Mouse (Mus musculus): ENCODE measurements at regions not wholly inside any gene's neighbourhood (a gene's known extent, or its start where the extent isn't known, plus 50 kb on each side); places are given as distances from the start of the nearest gene placed in this dataset.

- DNase-seq (ENCODE audit: low spot score in 2 of 2) = peak; percentile 29 to 82
These were observed 119.8 kb downstream of the Gm9195 start for GRCm38 (mm10) chr14:72371702-72372277.

- no peak for DNase-seq (ENCODE audit: low spot score in 2 of 2)
These were observed 130.7 kb downstream of the Gm9195 start for GRCm38 (mm10) chr14:72360829-72361520.

GRCm38 (mm10) chr14:72360181-72360580 is 131.5 kb downstream of the Gm9195 start:
- DNase-seq (ENCODE audit: low spot score in 2 of 2) = no peak

GRCm38 (mm10) chr14:72357915-72358314 is 133.7 kb downstream of the Gm9195 start:
- no peak for DNase-seq (ENCODE audit: low spot score in 2 of 2)

- DNase-seq (ENCODE audit: low spot score in 2 of 2) = no peak
These were observed 149.5 kb downstream of the Gm9195 start for GRCm38 (mm10) chr14:72342181-72342580.

GRCm38 (mm10) chr14:72341590-72342154 is 150.0 kb downstream of the Gm9195 start:
- no peak for DNase-seq (ENCODE audit: low spot score in 2 of 2)

- no peak for DNase-seq (ENCODE audit: low spot score in 2 of 2)
These were observed 153.6 kb downstream of the Gm9195 start for GRCm38 (mm10) chr14:72338046-72338445.

- no peak for DNase-seq (ENCODE audit: low spot score in 2 of 2)
These were observed 187.8 kb downstream of the Gm9195 start for GRCm38 (mm10) chr14:72303856-72304255.

- no peak for DNase-seq (ENCODE audit: low spot score in 2 of 2)
These were observed 191.6 kb downstream of the Gm9195 start for GRCm38 (mm10) chr14:72300026-72300425.

GRCm38 (mm10) chr14:72294631-72295030 is 197.0 kb downstream of the Gm9195 start:
- DNase-seq (ENCODE audit: low spot score in 2 of 2) = no peak

GRCm38 (mm10) chr14:72293677-72294387 is 197.8 kb downstream of the Gm9195 start:
- peak in 1 of 2 experiments; percentile 12 for DNase-seq (ENCODE audit: low spot score in 2 of 2)

- DNase-seq (ENCODE audit: low spot score in 2 of 2) = no peak
These were observed 198.9 kb downstream of the Gm9195 start for GRCm38 (mm10) chr14:72292656-72293299.

- DNase-seq (ENCODE audit: low spot score in 2 of 2) = no peak
These were observed 214.3 kb downstream of the Gm9195 start for GRCm38 (mm10) chr14:72277309-72277708.

GRCm38 (mm10) chr14:72259255-72259654 is 232.4 kb downstream of the Gm9195 start:
- no peak for DNase-seq (ENCODE audit: low spot score in 2 of 2)

- peak in 1 of 2 experiments; percentile 24 for DNase-seq (ENCODE audit: low spot score in 2 of 2)
These were observed 249.8 kb downstream of the Gm9195 start for GRCm38 (mm10) chr14:72241872-72242271.

GRCm38 (mm10) chr14:72240272-72240671 is 251.4 kb downstream of the Gm9195 start:
- no peak for DNase-seq (ENCODE audit: low spot score in 2 of 2)

GRCm38 (mm10) chr14:72238344-72238743 is 253.3 kb downstream of the Gm9195 start:
- peak in 1 of 2 experiments; percentile 75 for DNase-seq (ENCODE audit: low spot score in 2 of 2)

- peak in 1 of 2 experiments; percentile 70 for DNase-seq (ENCODE audit: low spot score in 2 of 2)
These were observed 257.2 kb downstream of the Gm9195 start for GRCm38 (mm10) chr14:72234234-72235075.

- DNase-seq (ENCODE audit: low spot score in 2 of 2) = no peak
These were observed 263.8 kb downstream of the Gm9195 start for GRCm38 (mm10) chr14:72227853-72228252.

GRCm38 (mm10) chr14:72227441-72227840 is 264.2 kb downstream of the Gm9195 start:
- no peak for DNase-seq (ENCODE audit: low spot score in 2 of 2)

- no peak for DNase-seq (ENCODE audit: low spot score in 2 of 2)
These were observed 264.7 kb downstream of the Gm9195 start for GRCm38 (mm10) chr14:72226946-72227345.

Data from left cerebral cortex, adult 8-10 months (tissue).